Mouse (Mus musculus) retina, adult 2 months (tissue): ENCODE measurements at regions not wholly inside any gene's neighbourhood (a gene's known extent, or its start where the extent isn't known, plus 50 kb on each side); places are given as distances from the start of the nearest gene placed in this dataset.

Experiments
- DNase-seq: peaks from one replicate; pipeline ENCODE4 v3.0.0-alpha.2; 2012; ENCODE audit warnings: low read depth, low spot score

DNA sequence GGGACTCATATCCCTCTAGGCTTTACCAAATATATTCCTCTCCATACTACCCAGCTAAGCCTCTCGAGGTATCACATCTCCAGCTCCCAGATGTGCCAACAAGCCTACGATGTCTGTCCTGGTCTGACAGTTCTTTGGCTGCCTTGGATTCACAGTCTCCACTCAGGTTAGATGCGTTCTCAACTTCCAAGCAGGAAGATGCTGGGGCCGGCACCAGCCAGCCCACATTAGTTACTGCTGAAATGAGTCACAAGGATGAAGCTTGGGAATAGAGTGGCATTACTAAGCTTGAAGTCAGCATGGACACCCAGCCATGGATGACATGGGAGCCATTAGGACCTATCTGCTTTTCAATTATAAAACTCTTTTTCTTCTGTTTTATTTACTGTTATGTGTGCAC lies 267.6 kb upstream of the Klf3 start:
- no peak for DNase-seq

DNA sequence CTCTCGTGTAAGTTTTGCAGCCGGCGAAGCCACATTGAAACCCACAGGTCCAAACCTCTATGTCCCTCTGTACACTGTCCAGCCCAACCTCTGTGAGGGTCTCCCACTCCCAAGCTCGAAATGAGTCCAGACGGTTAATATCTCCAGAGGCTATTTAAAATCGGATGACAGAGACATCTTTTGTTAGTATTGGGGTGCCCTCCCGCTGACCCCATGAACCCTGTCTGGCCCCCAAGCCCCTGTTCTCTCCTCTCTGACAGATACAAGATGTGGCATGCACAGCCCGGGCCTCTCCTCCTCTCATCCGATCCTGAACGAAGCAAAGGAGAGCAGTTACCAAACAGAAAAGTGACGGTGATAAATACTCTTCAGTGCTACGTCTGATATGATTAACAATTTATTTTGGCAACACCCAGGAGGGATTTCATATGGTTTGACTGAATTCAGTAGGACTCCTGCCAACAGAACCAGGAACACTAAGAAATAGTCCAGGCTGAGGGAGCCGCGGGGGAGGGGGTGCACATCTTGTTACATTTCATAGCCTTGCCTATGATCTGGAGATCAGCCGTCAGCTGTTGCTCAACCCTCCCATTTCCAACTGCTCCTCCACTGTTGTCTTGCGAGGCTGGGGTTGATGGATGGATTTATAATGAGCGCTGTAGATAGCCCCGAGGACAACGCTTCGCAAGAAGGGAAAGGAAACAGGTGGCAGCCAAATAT lies 266.6 kb upstream of the Klf3 start:
- no peak for DNase-seq

DNA sequence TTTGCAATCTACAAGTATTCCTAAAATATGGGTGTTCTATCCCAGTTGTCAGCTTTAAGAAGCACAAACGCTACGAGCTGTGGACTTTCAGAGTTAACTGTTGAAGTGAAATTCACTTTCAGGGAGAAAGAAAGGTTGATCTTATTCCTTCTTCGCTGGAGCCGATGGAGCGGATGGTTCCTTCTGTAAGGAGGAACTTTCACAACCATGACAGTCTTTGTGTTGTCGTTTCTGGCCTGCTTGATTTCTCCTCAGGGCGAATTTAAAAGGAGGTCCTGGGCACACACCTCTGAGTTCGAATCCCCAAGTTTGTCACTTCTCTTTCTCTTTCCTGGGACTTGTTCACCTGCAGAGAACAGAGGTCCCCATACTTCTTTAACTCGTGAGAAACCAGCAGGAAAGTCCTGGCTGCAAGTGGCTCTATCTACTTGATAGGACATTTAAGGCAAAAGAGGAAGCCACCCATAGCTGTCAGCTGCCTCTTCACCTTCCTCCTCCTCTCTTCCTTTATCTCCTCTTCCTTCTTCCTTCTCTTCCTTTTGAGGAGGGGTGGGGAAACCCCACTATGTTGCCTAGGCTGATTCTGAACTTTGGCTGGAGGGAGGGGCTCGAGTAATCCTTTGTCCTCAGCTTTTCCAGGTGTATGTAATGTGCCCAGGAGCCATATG lies 265.9 kb upstream of the Klf3 start:
- no peak for DNase-seq

DNA sequence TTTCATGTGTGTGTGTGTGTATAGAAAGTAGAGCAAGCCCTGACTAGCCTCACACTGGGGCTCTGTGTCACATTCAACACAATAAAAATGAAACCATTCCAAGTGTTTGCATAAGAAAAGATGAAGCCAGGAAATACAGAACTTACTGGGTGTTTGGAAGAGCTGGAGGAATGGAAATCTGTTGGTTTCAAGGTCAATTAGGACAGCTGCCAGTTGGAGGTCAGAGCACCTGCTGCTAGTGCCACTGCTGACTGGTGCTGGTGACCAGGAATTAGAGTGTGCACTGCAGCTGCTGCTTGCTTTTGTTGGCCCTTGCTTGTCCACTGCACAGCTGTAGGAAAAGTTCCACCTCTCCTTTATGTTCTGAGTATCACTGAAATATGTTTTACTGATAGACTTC lies 261.4 kb upstream of the Klf3 start:
- DNase-seq = no peak

DNA sequence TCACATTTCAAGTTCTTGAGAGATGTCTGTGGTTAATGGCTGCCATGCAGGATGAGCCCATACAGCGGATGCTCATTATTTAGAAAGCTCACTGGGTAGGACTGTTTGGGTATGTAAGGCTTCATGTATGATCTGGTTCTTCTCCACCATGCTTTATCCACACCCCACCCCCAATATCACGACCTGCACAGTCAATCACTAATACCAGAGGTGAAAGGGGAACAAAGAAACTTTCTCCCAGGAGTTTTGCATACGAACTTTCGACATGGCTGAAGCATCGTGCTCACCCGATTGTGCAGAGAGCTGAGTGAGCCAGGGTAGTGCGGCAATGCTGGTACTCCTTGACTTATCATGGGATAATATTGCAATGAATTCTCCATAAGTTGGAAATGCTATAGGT lies 247.3 kb upstream of the Klf3 start:
- no peak for DNase-seq

DNA sequence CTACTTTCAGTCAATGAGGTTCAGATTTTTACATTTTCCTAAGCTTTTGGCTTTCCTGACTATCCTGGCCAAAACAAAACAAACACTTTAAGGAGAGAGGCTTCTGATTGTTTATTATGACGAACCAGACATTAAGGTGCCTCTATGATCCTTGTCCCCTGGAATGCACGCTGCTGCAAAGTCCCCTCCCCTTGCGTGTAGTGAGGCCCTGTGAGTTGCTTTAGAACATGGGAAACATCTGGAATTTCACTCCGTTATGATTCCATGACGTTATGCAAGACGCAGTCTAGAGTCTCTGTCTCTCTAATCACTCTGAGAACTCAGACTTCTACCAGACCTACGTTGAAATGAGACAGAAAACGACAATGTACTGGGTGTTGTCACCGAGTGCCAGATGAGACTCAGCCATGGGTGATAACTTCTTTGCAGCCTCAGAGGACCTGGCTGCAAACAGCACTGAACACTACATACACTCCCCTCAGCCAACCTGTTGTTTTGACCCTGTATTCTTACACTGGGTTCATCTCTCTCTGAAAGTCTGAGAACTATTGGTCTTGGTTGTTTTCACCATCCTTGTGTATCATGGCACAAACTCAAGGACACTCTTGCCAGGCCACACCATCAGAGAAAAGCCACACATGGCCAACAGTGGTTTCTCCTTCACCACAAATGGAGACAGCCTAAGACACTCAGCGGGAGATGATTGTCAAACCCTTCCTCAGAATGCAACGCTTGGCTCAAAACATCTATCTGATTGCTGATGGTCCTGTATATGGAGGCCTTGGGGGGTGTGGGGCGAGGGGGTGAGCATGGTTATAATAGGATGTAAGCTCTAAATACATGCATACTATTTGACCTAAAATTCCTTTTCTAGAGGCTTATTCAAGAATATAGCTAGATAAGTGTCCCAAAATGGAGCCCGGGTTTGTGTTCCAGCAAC lies 236.5 kb upstream of the Klf3 start:
- DNase-seq = no peak

DNA sequence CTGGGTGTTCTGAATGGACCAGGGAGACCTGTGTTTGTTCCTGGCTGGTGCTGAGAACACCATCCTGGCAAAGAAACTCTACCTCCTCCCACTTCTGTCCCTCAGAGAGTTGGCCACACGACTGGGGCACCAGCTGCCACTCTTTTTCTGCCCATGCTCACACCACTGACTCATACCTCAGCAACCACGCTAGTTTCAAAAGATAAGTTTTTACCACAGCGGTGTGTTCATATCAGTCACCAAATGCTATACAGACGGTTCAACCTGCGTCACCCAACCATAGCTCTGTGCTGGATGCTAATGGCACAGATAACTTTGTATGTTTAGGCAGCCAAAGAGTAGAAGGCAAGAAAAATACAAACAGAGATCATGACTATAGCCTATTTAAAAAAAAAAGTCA lies 235.4 kb upstream of the Klf3 start:
- no peak for DNase-seq

DNA sequence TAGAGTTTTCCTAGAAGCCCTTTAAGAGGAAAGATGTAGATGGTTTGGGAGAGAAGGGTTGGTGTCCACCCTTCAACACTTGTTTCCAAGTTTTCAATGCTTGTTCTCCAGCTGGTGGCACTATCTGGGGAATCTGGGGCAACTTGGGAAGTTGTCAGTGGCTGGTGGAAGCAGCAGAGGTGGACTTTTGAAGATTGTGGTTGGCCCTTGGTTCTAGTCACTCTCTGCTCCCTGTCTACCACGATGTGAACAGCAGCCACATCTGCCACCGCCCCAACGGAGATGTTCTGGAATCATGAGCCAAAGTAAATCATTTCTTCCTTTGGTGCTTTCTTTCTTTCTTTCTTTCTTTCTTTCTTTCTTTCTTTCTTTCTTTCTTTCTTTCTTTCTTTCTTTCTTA lies 234.9 kb upstream of the Klf3 start:
- no peak for DNase-seq

DNA sequence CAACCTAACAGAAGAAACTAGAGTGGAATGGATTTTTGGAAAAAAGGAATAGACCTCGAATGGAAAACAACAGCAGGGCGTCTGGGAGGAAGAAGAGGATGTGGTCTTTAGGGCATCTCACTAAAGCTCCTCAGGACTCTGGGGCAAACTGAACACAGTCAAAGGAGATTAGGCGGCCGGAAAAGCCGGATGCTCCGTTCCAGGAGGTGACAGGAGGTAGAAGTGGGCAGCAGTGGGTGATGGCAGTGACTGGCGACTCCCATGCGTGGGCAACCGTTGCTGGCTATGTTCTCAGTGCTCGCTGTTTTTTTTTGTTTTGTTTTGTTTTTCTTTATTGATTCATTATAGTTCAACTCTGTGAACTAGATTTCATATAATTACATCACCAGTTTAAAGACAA lies 228.8 kb upstream of the Klf3 start:
- DNase-seq = no peak

DNA sequence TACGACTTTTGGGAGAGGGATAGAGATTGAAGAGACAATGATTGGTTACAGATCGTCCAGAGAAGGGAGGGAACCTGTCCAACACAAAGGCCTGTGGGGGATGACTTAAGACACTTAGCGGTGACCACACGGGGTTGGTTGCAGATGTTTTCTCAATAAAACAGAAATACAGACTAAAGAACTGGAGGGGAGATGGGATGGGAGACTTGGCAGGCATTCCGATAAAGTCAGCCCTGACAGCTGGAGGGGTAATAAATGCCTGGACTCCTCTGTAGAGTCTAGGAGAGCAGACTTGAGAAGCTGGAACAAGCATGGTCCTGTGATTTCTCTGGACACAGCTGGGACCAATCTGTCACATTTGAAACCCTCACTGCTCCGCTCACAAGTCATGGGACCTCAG lies 227.3 kb upstream of the Klf3 start:
- DNase-seq = no peak

DNA sequence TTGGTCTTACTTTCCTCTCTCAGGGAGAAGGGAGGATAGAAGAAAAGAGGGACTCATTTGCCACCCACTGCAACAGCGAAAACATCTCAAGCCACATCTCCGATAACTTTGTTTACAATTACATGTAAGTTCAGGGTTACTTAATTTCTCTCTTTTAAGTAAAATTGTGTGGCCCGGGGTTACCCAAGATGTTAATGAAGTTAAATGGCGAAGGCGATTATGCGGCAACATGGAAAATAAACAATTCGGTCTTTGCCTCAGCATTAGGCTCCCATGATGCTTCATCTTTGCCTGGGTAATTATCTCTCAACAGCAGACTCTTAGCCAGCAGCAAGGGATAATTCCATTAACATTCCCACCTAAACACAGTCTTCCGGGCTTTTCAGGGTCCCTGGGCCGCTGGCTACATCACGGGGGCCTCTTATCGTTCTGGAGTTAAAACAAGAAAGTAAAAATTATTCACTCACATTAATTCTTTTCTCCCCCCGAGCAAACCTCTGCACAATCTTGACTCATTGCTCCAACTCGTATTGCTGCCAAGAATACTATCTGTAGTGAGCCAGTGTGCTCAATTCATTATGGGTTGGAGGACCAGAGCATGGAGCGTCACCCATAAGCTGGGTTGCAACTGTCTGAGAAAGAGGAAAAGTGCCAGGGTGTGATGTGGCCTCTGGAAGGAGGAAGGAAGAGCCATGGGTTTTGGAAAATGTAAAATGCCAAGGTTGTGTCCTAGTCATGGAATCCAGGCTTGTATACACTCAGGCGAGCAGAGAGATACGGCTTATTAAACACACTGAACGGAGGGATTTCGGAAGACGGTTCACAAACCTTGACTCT lies 226.5 kb upstream of the Klf3 start:
- no peak for DNase-seq

DNA sequence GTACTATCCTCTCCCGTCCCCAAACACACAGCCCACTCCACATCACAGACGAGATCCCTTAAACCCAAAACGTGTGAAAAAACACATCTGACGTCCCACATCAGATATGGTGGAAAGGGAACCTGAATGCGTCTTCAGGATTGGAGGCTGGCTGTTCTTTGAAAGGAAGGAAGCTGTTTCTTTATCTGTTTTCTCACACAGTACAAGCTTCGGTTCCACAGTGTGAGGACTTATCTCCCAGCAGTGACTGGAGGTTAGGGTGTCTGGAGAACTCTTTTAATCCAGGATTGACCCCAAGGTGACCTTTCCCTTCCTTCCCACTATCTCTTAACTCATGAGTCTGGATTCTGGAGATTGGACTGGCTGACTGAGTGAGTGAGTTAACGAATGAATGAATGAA lies 225.8 kb upstream of the Klf3 start:
- no peak for DNase-seq

DNA sequence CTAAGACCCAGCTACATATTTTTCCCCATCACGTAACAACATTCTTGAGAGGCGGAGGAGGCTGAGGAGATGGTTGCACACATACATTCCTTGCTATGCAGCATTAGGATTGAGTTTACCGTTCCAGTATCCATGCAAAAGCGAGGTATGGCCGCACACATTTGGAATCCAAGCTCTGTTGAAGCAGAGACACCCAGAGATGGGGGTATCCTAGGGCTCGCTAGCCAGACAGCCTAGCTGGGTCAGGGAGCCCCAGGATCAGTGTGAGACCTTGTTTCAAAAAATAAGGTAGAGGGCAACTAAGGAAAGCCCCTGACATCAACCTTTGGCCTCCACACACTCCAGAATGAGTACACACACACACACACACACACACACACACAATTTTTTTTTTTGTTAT lies 224.7 kb upstream of the Klf3 start:
- DNase-seq = no peak

DNA sequence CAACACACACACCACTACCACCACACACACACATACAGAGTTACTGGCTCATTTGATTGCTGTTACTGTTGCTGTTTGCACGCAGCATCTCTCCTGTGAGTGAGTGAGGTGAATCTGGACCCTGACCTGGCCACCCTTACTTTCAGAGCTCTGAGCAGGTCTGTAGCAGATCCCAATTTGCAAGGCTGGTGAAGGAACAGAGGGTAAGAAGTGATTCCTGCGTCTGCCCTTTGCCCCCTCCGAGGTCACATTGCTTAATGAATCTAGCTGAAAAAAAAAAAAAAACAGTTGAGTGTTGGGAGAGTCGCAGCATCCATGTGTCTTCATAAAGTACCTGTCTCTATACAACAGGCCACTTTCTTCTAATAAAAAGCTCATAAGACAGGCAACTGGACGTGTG lies 224.1 kb upstream of the Klf3 start:
- no peak for DNase-seq

DNA sequence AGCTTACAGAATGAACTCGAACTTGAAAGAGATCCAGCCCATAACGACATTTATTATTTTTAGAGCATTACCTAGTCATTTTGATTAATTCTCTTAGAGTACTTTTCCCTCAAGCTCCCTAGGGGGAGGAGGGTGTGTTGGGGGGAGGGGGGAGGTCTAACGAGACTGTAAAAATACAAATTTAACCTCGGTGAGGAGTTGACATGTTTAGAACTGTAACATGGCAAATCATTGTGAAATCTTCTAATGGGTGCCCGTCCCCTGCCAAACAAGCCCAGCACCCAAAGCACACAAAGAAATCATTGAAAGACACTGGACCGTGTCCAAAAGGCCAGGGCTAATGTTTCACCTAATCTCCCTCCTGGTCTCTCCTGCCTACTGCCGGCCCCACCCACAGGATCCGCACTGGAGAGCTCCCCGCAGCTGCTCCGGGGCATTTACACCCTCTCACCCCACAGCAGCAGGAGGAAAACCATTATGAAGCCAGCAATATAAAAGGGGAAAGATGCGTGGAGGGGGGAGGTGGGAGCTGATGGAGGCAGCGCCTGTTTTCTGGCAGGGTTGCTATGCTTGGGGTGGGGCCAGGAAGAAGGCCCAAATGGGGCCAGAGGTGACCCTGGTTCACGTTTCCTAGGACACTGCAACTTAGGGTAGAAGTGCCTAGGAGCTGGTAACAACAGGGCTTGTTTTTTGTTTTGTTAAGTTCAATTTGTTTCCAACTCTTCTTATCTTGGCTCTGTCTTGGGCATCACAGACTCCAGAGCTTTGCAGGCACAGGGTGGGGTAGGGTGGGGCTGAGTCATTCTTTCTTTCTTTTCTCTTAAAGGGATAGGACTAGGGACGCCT lies 223.5 kb upstream of the Klf3 start:
- no peak for DNase-seq

DNA sequence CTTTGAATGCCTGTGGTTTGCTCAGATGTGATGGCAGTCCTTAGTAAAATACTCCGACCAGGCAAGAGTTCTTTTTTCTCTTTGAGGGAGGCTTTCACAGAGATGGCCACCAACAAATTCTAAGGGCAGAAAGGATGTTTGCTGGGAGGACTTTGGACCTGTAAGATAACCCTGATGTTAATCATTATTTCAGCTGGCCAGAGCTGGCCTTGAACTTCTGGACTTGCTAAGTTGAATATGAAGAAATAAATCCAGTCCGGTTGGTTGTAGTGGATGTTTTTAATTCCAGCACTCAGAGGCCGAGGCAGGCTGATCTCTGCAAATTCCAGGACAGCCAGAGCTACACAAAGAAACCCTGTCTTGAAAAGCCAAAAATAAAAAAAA lies 222.9 kb upstream of the Klf3 start:
- no peak for DNase-seq

DNA sequence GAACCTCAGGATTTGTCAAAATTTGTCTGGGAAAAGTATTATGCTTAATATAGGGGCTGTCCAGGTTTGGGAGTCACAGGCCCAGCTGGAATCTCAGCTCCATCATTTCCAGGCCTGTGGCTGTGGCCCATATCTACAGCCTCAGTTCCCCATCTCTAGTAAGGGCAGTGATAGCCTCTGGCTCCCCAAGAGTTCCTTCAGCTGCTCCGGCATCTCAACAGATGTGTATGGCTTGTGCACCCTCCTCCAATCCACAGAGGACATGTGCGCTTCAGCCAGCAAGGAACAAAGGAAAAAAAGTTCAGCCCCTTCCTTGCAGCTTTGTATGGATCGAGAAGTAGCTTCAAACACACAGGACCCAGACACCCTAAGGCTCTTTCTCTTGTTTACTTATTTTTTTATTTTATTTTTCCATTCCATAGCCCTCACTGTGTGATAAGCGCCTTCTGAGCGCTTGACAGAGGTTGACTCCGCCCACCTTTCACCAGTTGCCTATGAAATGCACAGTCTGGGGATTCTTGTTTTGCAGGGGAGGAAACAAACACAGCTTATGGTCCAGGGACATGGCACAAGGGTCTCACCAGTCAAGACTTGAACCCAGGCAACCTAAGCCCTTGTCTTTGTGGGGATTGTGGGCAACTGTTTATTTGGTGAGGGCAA lies 222.3 kb upstream of the Klf3 start:
- DNase-seq = no peak

DNA sequence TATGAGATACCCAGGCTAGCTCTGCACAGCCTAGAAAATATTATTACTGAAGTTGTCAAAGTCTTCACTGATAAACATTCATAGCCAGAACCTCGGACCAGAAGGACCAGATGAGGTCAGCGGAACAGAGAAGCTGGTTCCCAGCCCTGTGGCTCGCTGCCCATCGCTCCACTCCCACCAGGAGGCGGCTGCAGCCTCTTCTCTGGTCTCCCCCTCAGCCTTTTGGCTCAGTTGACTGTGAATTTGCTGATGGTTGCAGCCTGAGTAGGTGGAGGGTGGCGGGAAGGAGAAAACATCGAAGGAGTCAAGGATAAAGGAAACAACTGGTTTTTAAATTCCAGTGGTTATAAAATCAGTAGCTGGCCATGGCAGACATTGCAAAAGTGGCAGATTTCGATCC lies 221.7 kb upstream of the Klf3 start:
- no peak for DNase-seq

DNA sequence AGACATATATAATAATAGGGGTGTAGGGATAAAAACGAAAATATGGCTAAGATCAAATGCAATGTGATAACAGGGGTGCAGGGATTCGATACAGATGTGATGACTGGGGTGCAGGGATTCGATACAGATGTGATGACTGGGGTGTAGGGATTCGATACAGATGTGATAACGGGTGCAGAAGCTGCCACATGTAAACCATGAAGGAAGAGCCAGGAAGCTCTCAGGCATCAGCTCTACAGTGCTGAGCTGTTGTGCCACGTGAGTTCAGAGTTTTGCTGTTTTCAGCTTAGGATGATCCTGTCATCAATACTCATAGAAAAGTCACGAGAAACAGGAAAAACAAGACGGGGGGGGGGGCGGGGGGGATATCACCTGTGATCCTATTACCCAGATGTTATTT lies 221.2 kb upstream of the Klf3 start:
- DNase-seq = no peak

DNA sequence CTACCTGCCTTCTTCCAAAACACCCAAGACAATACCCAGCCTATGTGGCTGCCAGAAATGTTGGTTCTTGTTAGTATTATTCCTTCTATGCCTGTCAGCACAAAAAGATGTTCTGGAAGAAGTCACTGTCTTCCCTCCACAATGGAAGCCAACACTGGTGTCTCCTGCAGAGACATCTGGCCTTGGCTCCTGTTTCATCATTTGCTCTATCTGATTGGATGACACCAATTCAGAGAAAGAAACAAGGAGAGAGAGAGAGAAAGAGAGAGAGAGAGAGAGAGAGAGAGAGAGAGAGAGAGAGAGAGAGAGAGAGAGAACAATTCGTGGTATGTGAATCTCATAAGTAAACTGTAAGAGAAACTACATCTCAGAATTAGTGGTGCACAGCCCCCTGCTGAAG lies 218.9 kb upstream of the Klf3 start:
- no peak for DNase-seq
